10 mouse cellular contexts compared by ENCODE assay signal in genomic region chr1:135373171-135373677, GRCm38 (mm10). TPM values are rescaled to one million over a fixed set of nuclear protein-coding genes. Genes with fewer than 3 reads are reported as not detected.
DNase-seq lines count a peak whose midpoint lies in the region; ATAC-seq and TF ChIP-seq lines count a peak whose summit lies in the region.
"Had no signal": no experiment of that assay in that cellular context is flagged by ENCODE, and none has a peak within 500 bp of the region (broad histone marks: within the 10 kb centered on the region; RNA-seq: fewer than 3 reads in every experiment).

No protein-coding gene starts in this region.

- 0 out of 2 replicates have a peak, but pooled peaks cover 3% of the 10 kb centered on the region for H3K36me3 ChIP-seq in lung, embryonic 14.5 days (ENCODE audit: insufficient read depth)
- no peaks in the 10 kb centered on the region; the same call in none of the 2 replicates for H3K36me3 ChIP-seq in forebrain, embryonic 12.5 days (replicated peaks)
- H3K36me3 ChIP-seq in limb, embryonic 10.5 days = peaks cover 21% of the 10 kb centered on the region
- H3K36me3 ChIP-seq in neural tube, embryonic 15.5 days = 0 out of 2 replicates have a peak, but pooled peaks cover 3% of the 10 kb centered on the region
- H3K36me3 ChIP-seq: liver, embryonic 13.5 days had no signal

- H3K27me3 ChIP-seq in lung, embryonic 14.5 days (ENCODE audit: insufficient read depth, low read length) = no peaks in the 10 kb centered on the region
- peaks cover 6% of the 10 kb centered on the region for H3K27me3 ChIP-seq in forebrain, embryonic 12.5 days
- H3K27me3 ChIP-seq in limb, embryonic 10.5 days (ENCODE audit: low read depth, poor library complexity, severe bottlenecking) = peaks cover 6% of the 10 kb centered on the region
- no peaks in the 10 kb centered on the region for H3K27me3 ChIP-seq in neural tube, embryonic 15.5 days (replicated peaks)

- H3K4me3 ChIP-seq in lung, embryonic 14.5 days (ENCODE audit: low read depth, low read length) = no peak overlapping the region
- H3K4me3 ChIP-seq in lung, adult 2 months (replicated peaks; ENCODE audit: extremely low read depth, low read depth, low read length) = no peak overlapping the region
- peak overlapping the region; percentile 26 for H3K4me3 ChIP-seq in forebrain, embryonic 12.5 days (replicated peaks)
- peak overlapping the region; percentile 24 for H3K4me3 ChIP-seq in limb, embryonic 10.5 days
- H3K4me3 ChIP-seq in neural tube, embryonic 15.5 days (replicated peaks) = peak overlapping the region; percentile 63
- H3K4me3 ChIP-seq: liver, embryonic 13.5 days had no signal

- no peak for DNase-seq in lung, embryonic 14.5 days
- no peak for DNase-seq in lung, adult 2 months
- no peak for DNase-seq in limb, embryonic 10.5 days (ENCODE audit: low spot score)
- DNase-seq in left cerebral cortex, postnatal 4 days = no peak
- DNase-seq: kidney, postnatal 36 days; liver, embryonic 13.5 days; thymus, postnatal 36 days had no signal

- peaks cover 17% of the 10 kb centered on the region for H3K4me1 ChIP-seq in lung, embryonic 14.5 days (ENCODE audit: insufficient read depth)
- H3K4me1 ChIP-seq in lung, adult 2 months (ENCODE audit: control insufficient read depth, insufficient read depth, low read length) = peaks cover 9% of the 10 kb centered on the region; the same call in 1 of the 2 replicates
- H3K4me1 ChIP-seq in forebrain, embryonic 12.5 days = peaks cover 46% of the 10 kb centered on the region
- H3K4me1 ChIP-seq in limb, embryonic 10.5 days = peaks cover 52% of the 10 kb centered on the region
- peaks cover 52% of the 10 kb centered on the region for H3K4me1 ChIP-seq in neural tube, embryonic 15.5 days

- no peak for TF ChIP-seq CTCF in lung, embryonic 14.5 days (IDR thresholded peaks at IDR 0.05; ENCODE audit: low read depth)
- no peak for TF ChIP-seq CTCF in lung, adult 2 months (IDR thresholded peaks at IDR 0.05; ENCODE audit: insufficient read depth, low read length)

- H3K27ac ChIP-seq in lung, embryonic 14.5 days (ENCODE audit: low read depth) = no peak overlapping the region
- peak overlapping the region; percentile 60 for H3K27ac ChIP-seq in forebrain, embryonic 12.5 days
- H3K27ac ChIP-seq in limb, embryonic 10.5 days = no peak overlapping the region; the same call in 1 of the 2 replicates
- no peak overlapping the region for H3K27ac ChIP-seq in neural tube, embryonic 15.5 days (replicated peaks)
- H3K27ac ChIP-seq: liver, embryonic 13.5 days had no signal

- no peak for ATAC-seq in lung, embryonic 14.5 days (ENCODE audit: insufficient read depth)
- ATAC-seq in forebrain, embryonic 12.5 days (ENCODE audit: low FRiP score) = no peak
- ATAC-seq in neural tube, embryonic 15.5 days (ENCODE audit: low FRiP score) = no peak
- no peak for ATAC-seq in CD4-positive, CD25-positive, alpha-beta regulatory T cell, adult 4 months

- 74% methylated on average over 4 of the region's 4 CpGs for WGBS in lung, embryonic 14.5 days
- WGBS in lung, adult 2 months = 88% methylated on average over 4 of the region's 4 CpGs
- 62% methylated on average over 4 of the region's 4 CpGs for WGBS in forebrain, embryonic 12.5 days
- 72% methylated on average over 4 of the region's 4 CpGs for WGBS in limb, embryonic 10.5 days
- 78% methylated on average over 4 of the region's 4 CpGs for WGBS in neural tube, embryonic 15.5 days

- no peaks in the 10 kb centered on the region for H3K9me3 ChIP-seq in lung, embryonic 14.5 days (ENCODE audit: low read depth, low read length)
- H3K9me3 ChIP-seq in forebrain, embryonic 12.5 days = no peaks in the 10 kb centered on the region
- no peaks in the 10 kb centered on the region for H3K9me3 ChIP-seq in limb, embryonic 10.5 days (replicated peaks)
- H3K9me3 ChIP-seq in neural tube, embryonic 15.5 days (replicated peaks) = no peaks in the 10 kb centered on the region
- H3K9me3 ChIP-seq: liver, embryonic 13.5 days had no signal

- TF ChIP-seq POLR2A in lung, adult 2 months (IDR thresholded peaks at IDR 0.05; ENCODE audit: borderline replicate concordance, extremely low read depth, low read depth, low read length) = no peak

- 0 out of 2 replicates have a peak overlapping the region, but pooled peaks have one; percentile 8 for H3K4me2 ChIP-seq in lung, embryonic 14.5 days
- H3K4me2 ChIP-seq in forebrain, embryonic 12.5 days = peak overlapping the region; percentile 77
- peak overlapping the region; percentile 90 for H3K4me2 ChIP-seq in neural tube, embryonic 15.5 days

- intact Hi-C loops in left cerebral cortex, postnatal 4 days (cut with DNase I) = no loop called here

- H3K9ac ChIP-seq in lung, embryonic 14.5 days = no peak overlapping the region
- H3K9ac ChIP-seq in forebrain, embryonic 12.5 days = peak overlapping the region; percentile 30
- no peak overlapping the region for H3K9ac ChIP-seq in neural tube, embryonic 15.5 days (replicated peaks)
- H3K9ac ChIP-seq: liver, embryonic 13.5 days had no signal

RNA-seq across cellular contexts. Expression of gene Shisa4, which starts 1.8 kb away (rescaled TPM):
- 26.1 and 31.2 TPM in 2 replicates for polyA plus RNA-seq in lung, embryonic 14.5 days (2014; fragmentation: Nextera tagmentation; extraction: Ambion mirVana)
- polyA plus RNA-seq in lung, adult 2 months (2012; rRNA removed) = 14.0 and 16.7 TPM in 2 replicates
- 67.3 and 70.6 TPM in 2 replicates for polyA plus RNA-seq in forebrain, embryonic 12.5 days (2016; fragmentation: Nextera tagmentation; extraction: Ambion mirVana)
- polyA plus RNA-seq in limb, embryonic 10.5 days (2016; fragmentation: Nextera tagmentation; extraction: Ambion mirVana) = 53.3 and 57.5 TPM in 2 replicates
- 100 and 121 TPM in 2 replicates for polyA plus RNA-seq in neural tube, embryonic 15.5 days (2015; fragmentation: Nextera tagmentation; extraction: Ambion mirVana)
- under 1 TPM in 1 of 2 experiments, not detected in 1; 0.36 TPM for polyA plus RNA-seq in CD4-positive, CD25-positive, alpha-beta regulatory T cell, adult 4 months (2017; shearing (Covaris generic))
- 10 to 100 TPM; 75.2 to 79.1 TPM for total RNA-seq in left cerebral cortex, postnatal 4 days (2021)

RNA-seq across cellular contexts. Expression of gene Lmod1, which starts 48.6 kb away (rescaled TPM):
- polyA plus RNA-seq in lung, embryonic 14.5 days (2014; fragmentation: Nextera tagmentation; extraction: Ambion mirVana) = 3.1 and 3.8 TPM in 2 replicates
- polyA plus RNA-seq in lung, adult 2 months (2012; rRNA removed) = 9.3 and 12.9 TPM in 2 replicates
- 0.49 and 0.51 TPM in 2 replicates for polyA plus RNA-seq in forebrain, embryonic 12.5 days (2016; fragmentation: Nextera tagmentation; extraction: Ambion mirVana)
- polyA plus RNA-seq in limb, embryonic 10.5 days (2016; fragmentation: Nextera tagmentation; extraction: Ambion mirVana) = 0.28 and 0.39 TPM in 2 replicates
- 0.15 and 1.4 TPM in 2 replicates for polyA plus RNA-seq in neural tube, embryonic 15.5 days (2015; fragmentation: Nextera tagmentation; extraction: Ambion mirVana)
- polyA plus RNA-seq in CD4-positive, CD25-positive, alpha-beta regulatory T cell, adult 4 months (2017; shearing (Covaris generic)) = under 1 TPM in 1 of 2 experiments, not detected in 1; 0.15 TPM
- under 1 TPM; 0.30 to 0.46 TPM for total RNA-seq in left cerebral cortex, postnatal 4 days (2021)

RNA-seq across cellular contexts. Expression of gene Ipo9, which starts 57.1 kb away (rescaled TPM):
- polyA plus RNA-seq in lung, embryonic 14.5 days (2014; fragmentation: Nextera tagmentation; extraction: Ambion mirVana) = 148 and 158 TPM in 2 replicates
- polyA plus RNA-seq in lung, adult 2 months (2012; rRNA removed) = 59.0 and 68.2 TPM in 2 replicates
- 198 and 214 TPM in 2 replicates for polyA plus RNA-seq in forebrain, embryonic 12.5 days (2016; fragmentation: Nextera tagmentation; extraction: Ambion mirVana)
- polyA plus RNA-seq in limb, embryonic 10.5 days (2016; fragmentation: Nextera tagmentation; extraction: Ambion mirVana) = 195 and 209 TPM in 2 replicates
- 100 and 109 TPM in 2 replicates for polyA plus RNA-seq in neural tube, embryonic 15.5 days (2015; fragmentation: Nextera tagmentation; extraction: Ambion mirVana)
- 10 to 100 TPM; 39.7 to 55.9 TPM for polyA plus RNA-seq in CD4-positive, CD25-positive, alpha-beta regulatory T cell, adult 4 months (2017; shearing (Covaris generic))
- 100 to 1,000 TPM; 170 to 180 TPM for total RNA-seq in left cerebral cortex, postnatal 4 days (2021)

RNA-seq across cellular contexts. Expression of gene Timm17a, which starts 59.6 kb away (rescaled TPM):
- 177 and 189 TPM in 2 replicates for polyA plus RNA-seq in lung, embryonic 14.5 days (2014; fragmentation: Nextera tagmentation; extraction: Ambion mirVana)
- polyA plus RNA-seq in lung, adult 2 months (2012; rRNA removed) = 29.6 and 51.9 TPM in 2 replicates
- polyA plus RNA-seq in forebrain, embryonic 12.5 days (2016; fragmentation: Nextera tagmentation; extraction: Ambion mirVana) = 142 and 159 TPM in 2 replicates
- 201 and 243 TPM in 2 replicates for polyA plus RNA-seq in limb, embryonic 10.5 days (2016; fragmentation: Nextera tagmentation; extraction: Ambion mirVana)
- 181 and 191 TPM in 2 replicates for polyA plus RNA-seq in neural tube, embryonic 15.5 days (2015; fragmentation: Nextera tagmentation; extraction: Ambion mirVana)
- polyA plus RNA-seq in CD4-positive, CD25-positive, alpha-beta regulatory T cell, adult 4 months (2017; shearing (Covaris generic)) = 100 to 1,000 TPM; 197 to 215 TPM
- total RNA-seq in left cerebral cortex, postnatal 4 days (2021) = 100 to 1,000 TPM; 109 to 112 TPM

Comparison
In these comparisons a context has a peak if more than half of its experiments do, and no peak if none do; other contexts are left out.
1. H3K4me2 ChIP-seq: peak in every context shown above with its lines; median percentile 90 in neural tube, embryonic 15.5 days; 77 in forebrain, embryonic 12.5 days; 8 in lung, embryonic 14.5 days.
2. H3K4me3 ChIP-seq: peak in forebrain, embryonic 12.5 days (single experiment), limb, embryonic 10.5 days (single experiment) and neural tube, embryonic 15.5 days (single experiment); none in lung, embryonic 14.5 days (single experiment) and lung, adult 2 months (single experiment).
3. RNA of gene Shisa4, which starts 1.8 kb away (polyA plus RNA-seq): 100 to 121 TPM in neural tube, embryonic 15.5 days, 67.3 to 70.6 TPM in forebrain, embryonic 12.5 days, 53.3 to 57.5 TPM in limb, embryonic 10.5 days, 26.1 to 31.2 TPM in lung, embryonic 14.5 days and 14.0 to 16.7 TPM in lung, adult 2 months; 0.36 TPM in CD4-positive, CD25-positive, alpha-beta regulatory T cell, adult 4 months; every median in the first group is over 10 times any median in the second.